Mouse (Mus musculus) erythroblast, embryonic 14.5 days (primary cell): ENCODE measurements around the gene Hdac7.

ENCODE experiments used
- GATA1 ChIP-seq: IDR thresholded peaks from 2 replicates; pipeline ENCODE4 v1.6.1; 2012; ENCODE audit warnings: low read length, inconsistent platforms, mixed read lengths
- TAL1 ChIP-seq: IDR thresholded peaks from 3 replicates; pipeline ENCODE4 v1.6.1; 2012; ENCODE audit warnings: low read length, inconsistent platforms, mixed read lengths

DNA sequence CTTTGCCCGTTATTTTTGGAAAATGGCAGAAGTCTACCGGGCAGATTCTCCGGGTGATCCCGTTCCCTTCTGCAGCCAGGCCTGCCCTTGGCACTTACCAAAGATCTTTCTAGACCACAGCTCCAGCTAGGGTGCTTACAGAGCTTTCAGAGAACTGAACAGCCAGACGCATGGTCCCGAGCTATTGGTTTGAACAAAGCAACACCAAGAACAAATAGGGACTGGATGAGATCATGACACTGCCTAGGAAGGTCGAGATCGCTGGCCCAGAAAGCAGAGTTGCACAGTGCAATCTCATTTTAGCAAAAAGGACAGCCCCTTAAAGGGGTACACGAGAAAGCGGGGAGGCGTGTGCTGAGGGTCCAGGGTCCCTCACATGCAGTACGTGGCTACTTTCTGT lies 20.8 kb downstream of the Hdac7 start:
- TF ChIP-seq GATA1 (no peak), TAL1 (no peak)
